Mouse (Mus musculus): ENCODE results near the gene Dkk3.
"Not testable (repeated sequence)": the region's sequence is repeated elsewhere in the genome, so short reads cannot be mapped to it uniquely, and the experiment has no call there.

Dkk3 gene

DNA sequence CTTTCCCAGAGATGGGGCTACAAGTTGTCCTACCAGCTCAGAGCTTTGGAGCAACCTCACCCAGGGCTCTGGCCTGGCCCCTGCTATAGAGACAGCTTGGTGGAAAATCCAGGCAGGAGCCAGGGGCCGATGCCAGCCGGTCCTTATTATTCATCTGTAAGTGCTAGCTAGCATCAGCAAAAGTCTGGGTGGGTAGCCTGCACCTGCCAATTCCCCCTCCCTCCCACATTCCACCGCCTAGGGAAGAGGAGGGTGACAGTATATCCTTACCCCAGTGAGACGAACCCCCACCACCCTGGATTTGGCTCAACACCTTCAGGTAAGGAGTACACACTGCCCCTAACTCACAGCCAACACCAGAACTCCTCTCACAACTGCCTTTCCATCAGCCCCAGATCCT lies 30.9 kb downstream of the Dkk3 start:
- no peak for DNase-seq

DNA sequence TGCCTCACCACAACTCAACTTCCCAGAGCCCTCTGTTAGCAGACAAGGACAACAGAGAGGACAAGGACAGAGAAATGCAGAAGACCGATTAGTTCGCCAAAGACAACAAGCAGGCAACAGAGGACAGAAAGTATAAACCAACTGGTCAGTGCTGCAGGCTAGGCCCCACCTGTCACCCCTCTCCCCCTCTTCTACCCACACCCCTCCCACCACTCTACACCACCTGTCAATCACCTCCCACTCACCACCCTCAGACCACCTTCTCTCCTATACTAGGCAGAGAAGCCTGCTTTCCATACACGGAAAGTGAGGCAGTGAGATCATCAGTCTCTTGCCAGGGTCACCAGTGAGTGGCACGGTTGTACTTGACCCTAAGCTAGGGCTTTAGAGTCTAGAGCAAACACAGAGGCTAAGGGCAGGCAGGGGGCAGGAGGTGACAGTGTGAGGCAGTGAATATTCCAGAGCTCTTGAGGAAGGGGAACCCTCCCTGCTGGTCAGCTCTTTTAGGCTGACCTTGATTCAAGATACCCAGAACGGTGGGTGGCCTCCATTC lies 31.7 kb downstream of the Dkk3 start:
- DNase-seq: no peak

DNA sequence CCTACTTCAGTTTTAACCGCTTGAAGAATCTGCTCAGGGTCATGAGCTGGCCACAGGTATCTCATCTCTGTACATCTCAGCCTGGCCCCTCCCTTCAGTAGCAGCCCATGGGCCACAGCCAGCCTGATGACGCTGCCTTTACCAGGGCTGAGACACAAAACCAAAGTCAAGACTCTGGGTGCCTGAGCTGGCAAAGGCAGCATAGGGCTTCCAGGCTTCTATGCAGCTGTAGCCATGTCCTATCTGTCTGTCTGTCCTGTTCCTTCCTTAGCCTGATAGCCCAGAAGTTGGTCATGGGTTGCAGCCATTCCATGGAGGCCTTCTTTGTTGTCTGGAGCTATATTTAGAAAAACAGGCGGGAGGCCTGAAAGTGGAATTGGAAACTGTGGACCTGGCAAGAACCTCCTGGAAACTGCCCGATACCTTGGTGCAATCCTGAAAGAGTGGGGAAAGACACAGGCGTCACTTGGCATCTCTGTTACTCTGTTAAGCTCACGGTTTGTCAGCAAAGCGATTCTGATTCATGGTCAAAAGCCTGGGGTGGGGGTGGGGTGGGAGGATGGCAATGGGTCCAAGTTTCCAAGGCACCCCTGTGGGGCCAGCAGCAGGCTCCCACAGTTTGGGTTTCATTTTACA lies 33.1 kb downstream of the Dkk3 start:
- no peak for DNase-seq

DNA sequence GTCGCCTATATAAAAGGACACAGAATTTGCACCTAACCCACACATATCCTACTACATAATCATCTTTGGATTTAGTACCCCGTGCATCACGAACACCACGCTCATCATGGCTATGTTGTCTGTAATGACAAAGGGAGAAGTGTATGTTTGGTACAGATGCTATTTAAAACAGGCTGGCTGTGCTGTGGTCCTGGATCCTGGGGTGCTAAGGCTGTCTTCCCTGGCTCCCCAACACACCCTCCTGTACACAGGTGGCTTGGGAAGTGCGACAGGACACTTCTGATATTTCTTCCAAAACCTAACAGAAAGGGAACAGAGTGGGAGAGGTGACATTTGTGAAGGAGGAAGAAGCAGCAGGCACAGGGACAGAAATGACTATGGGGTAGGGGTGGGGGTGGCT lies 35.2 kb downstream of the Dkk3 start:
- no peak for DNase-seq

DNA sequence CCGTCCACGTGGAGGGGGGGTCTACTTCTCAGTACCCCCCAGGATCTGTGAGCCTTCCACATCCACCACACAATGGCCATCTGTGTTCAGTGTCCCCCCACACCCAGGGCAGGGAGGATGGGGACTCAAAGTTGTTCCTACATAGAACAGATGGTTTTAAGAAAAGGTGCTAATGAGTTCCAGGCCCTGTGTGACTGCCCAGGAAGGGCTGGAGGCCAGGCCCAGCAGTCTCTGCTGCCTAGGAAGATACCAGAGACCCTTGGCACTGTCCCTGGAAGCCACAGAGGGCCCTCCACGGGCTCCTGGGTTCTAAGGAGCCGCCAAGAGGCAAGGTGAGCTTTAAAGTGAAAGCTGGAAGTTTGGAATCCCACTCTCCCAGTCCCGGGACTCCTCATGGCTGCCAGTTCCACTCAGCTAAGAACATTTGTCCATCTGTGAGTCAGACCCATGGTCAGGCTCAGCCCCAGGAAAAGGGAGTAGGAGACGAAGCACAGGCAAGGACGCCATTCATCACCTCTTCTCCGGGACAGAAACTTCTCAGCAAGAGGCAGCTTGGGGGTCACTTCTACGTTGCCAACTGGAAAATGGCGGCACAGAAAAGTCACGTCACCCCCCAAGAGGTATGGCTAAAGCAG lies 36.9 kb downstream of the Dkk3 start:
- no peak for DNase-seq

DNA sequence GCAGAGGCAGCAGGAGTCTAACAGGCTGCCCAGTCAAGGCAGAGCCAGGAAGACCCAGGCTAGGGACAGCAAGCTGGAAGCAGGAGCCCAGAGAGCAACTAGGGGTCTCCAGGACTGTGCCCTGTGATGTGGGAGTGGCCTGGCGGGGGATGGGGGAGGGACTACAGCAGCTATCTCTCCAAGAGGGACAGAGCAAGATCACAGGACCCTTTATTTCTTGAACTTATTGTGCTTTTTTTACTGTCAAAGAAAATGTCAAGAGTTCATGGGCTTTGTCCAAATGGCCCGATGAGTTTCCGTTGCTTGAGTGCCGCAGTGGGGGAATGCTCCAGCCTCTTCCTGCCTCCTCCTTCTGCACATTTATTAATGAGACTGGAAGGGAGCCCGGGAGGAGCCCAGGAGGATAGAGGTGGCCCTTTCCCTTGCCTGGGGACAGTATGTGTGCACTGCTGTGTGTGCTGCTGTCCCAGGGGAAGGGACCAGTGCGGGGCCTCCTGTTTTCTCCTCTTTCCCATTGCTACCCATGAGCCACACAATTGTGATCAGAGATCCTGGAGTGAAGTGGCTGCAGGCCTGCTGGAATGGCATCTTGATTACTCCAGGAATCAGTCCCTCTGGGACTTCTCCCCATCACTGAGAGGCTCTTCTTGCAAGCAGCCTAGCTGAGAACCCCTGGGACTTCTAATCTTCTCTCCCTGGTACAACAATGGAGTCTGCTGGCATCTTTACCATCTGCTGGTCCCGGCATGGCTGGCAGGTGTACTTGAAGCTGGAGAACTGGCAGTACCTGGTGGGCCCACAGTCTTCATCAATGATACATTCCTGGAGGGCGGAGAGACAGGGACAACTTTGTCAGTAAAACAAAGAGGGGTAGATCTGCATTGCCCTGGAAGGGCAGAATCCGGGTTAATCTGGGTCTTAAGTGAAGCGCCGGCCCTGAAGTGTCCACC lies 37.7 kb downstream of the Dkk3 start:
- DNase-seq: no peak

DNA sequence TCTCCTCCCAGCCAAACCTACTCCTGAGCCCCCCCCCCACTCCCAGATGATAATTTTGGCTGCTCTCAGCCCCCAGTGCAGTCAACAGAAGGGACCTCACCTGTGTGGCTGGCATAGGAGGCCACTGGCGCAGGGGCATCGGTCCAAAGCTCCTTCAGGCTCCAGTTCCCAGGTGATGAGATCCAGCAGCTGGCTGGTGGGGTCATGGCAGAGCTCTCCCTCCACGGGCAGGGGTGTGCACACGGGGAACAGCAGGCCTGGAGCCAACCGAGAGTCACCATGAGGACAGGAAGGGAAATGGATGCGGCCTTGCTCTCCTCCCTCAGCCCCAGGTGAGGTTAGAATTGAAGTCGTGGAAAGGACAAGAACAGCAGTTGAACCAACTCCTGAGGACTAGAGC lies 39.6 kb downstream of the Dkk3 start:
- no peak for DNase-seq

DNA sequence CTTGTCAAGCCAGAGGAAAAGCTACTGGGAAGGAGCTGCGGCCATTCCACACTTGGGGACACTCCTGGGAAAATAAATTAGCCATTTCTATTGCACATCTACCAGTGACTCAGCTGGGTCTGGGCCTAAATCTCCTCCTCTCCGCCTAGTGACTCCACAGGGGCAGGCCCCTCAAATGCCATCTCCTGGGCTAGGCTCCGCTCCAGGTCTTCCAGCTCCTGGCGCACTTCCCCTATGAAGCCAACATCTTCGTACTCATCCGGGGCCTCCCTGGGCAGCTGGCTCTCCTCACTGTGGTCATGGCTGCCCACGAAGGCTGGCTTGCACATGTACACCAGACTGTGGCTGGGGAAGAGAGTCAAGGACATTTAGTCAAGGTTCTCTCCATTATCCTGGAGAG lies 40.8 kb downstream of the Dkk3 start:
- DNase-seq: no peak

DNA sequence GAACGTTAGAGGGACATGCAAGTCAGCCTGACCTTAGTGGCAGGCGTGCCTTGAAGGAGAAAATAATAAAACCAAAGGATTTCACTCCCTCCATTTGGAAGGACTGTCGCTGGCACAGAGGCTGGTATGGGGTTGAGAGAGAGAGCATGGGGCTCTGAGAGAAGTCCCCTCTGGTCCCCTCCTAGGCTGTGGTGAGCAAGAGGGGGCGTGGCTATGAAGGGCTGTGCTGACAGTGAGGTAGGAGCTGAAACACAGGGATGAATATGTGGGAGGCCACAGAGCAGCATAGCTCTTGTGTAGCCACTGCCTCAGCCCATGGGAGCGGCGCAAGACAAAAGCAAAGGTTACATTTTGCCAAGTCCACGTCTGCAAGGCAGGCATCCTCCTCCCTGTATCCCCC lies 41.4 kb downstream of the Dkk3 start:
- no peak for DNase-seq

DNA sequence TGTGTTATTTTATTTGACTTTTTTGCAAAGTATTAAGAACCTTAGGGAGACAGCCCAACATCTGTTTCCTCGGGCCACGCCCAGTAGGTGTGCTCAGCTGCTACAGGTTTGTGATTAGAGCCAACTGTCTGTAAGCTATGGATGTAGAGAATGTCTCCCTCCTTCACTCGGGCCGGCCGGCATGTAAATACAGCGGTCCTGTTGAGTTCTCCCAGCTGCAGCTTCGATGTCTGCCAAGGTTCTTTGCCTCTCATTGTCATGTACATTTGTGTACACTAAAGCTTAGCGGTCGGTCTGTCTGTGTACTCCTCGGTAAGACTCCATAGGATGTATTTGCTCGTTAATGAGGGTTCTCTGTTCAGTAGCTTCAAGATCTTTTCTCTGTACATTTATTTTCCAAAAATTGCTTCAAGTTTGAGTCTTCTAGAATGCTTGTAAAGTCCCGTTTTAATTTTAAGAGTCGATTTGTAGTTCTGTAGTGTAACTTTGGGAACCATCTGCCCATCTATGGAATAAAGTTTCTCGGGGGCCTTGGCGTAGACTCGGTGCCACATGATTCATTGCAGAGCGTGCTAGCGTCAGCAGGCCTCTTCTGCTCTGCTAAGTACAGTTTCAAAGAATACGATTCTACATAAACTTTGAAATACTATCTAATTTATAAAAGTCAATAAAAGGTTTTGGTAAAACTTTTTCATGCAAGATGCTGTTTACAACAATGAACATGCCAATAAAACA lies 48.1 kb downstream of the Dkk3 start:
- DNase-seq: no peak

DNA sequence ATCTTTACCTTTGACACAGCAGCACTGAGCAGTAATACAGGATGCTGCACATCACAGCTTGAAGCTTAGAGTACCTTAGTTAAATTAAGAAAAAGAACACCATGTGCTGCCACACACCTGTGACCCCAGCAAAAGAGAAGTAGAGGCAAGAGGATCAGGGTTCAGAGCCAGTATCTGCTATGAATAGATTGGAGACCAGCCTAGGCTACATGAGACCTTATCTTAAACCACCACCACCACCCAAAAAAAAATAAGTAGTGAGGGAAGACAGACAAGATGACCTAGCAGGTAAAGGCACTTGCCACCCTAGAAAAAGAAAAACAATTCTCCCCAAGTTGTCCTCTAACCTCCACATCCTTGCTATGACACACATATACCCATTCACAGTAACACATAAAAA lies 50.1 kb downstream of the Dkk3 start:
- no peak for DNase-seq

DNA sequence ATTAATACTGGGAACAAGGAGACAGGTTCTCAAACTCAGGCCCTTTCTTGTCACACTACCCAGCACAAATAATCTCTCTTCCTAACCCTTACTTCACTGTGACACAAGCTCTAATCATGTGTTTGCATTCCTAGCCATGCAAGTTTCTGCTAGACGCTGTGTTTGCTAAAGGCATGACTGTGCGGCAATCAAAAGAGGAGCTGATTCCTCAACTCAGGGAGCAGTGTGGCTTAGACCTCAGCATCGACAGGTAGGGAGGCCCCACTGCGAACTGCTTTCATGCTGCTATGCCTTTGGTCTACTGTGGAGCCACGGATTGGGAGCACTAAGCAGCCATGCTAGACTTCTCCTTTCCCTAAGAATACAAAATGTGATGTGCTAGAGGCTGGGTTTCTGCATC lies 55.0 kb downstream of the Dkk3 start:
- no peak for DNase-seq

DNA sequence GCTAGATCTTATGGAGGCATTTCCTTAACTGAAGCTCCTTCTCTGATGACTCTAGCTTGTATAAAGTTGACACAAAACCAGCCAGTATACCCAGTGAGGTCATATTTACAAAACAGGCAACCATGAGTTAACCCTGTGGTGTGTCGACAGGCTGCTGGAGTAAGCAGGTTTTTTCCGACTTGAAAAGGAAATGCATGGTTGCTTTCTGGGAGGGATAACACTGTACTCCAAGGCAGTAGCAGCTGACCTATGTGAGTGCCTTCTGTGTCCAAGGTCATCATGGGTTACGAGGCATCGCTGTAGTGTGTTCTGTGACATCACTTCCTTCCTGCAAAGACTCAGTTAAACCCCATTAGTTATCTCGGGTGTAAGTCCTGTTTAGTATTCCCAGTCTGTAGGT lies 55.9 kb downstream of the Dkk3 start:
- no peak for DNase-seq

DNA sequence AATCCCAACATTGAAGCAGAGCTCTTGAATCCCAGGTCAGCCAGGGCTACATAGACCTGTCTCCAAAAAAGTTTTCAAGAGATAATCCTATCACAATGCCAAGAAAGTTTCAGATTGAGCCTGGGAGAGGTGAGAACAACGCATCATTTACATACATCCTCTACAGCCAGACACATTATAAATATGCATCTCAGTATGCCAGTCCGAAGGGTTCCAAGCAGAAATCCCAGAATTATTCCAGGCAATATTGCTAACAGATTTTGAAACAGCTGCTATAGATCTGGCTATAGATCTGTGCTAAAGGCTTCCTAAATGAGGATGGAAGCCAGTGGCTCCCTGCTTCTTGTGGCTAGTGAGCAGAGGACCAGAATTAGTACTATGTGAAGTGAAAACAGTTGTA lies 58.0 kb downstream of the Dkk3 start:
- no peak for DNase-seq

DNA sequence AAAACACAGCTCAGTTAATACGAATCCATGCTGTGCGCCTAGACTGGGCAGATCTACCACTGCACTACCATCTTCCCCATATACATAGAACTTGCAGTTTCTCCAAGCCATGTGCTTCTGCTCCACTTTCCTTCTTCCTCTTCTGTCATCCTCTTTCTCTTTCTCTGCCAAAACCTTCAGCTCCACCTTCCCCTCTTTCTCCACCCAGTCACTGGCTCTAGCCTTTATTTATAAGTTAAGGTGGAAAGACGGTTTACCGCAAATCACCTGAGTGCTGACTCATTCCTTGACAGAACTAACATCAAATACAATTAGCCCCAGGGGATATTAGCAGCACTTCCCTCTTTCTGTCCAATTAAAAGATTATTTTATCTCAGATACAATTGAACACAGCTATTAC lies 63.9 kb downstream of the Dkk3 start:
- DNase-seq: not testable (repeated sequence)

DNA sequence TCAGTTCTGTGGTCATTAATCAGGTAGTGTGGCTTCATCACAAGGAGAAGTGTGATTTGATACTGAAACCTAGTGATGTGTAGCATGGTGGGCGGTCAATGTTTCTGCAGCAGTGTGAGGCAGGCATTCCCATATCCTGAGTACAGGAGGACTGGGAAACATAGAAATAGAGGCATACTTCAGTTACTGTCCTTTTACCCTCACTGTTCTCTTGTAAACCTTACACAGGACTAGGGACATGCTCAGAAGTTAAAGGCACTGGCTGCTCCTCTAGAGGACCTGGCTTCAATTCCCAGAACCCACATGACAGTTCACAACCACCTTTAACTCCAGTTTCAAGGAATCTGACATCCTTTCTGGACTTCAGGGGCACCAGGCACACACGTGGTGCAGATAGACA lies 72.7 kb downstream of the Dkk3 start:
- no peak for DNase-seq

DNA sequence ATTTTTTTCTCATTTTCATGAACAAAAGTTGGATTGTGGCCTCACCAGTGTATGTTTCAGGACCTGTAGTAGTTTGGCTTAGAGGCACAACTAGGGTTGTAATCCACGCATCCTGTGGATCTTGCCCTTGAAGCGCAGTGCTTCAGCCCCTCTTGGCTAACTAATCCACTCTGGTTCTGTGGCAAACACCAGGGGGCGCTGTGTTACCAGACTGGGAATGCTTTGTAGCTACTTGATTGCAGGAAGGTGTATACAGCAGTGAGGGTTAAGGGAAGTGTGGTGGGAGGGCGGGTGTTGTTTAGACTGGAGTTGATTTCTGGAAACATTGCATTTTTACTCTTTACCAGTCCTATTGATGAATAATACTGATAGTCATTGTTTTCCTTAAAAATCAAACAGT lies 73.8 kb downstream of the Dkk3 start:
- peak; percentile 90 for DNase-seq

DNA sequence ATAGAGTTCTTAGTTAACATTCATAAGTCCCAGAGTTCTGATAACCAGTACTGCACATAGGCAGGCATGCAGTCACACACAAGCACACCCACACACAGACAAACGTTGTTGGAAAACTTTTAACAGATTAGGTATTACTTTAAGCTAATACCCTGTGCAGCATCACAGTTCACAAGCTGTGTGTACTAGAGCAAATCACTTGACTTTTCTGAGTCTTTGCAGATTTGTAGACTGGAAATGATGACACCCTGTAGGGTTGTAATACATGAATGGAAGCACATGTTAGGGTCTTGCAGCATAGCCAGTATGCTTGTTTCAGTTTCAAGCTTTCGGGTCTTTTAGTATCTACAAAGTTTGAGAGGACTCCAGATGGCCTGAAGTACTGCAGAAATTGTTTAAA lies 74.6 kb downstream of the Dkk3 start:
- no peak for DNase-seq

DNA sequence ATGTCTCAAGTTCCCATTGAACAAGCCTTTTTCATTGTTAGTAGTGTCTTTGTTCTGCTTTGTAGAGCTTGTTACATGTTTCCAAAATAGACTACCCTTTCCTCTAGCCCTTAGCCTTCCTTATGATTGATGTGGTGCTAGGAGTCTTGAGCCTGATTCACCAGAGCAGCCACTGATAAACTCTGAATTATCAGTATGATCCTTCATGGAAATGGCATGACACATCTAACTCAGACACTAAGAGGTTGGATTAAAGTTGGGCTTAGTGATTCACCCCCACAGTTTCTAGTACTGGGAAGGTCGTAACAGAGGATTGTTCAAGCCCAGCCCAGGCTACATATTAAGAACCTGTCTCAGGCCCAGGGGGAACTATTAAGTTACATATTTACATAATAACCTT lies 76.2 kb downstream of the Dkk3 start:
- no peak for DNase-seq

DNA sequence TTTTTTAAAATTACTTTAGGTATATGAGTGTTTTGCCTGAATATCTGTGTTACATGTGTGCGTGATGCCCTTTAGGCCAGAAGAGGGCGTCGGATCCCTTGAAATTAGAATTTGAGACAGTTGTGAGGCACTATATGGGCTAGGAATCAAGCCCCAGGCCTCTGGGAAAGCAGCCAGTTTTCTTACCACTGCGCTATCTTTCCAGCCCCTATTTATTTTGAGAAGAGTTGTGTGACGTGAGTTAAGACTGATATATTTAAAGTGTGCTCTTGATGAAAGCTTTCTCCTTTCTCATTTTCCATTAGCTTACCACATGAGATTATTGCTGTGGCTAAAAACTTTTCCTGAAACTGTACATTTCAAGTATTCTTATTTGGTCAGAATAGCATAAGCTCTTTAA lies 84.0 kb downstream of the Dkk3 start:
- DNase-seq: no peak
